Mouse (Mus musculus) heart, adult 8-10 months (tissue): Measurements from ENCODE around the gene Rerg. TPM values are rescaled to one million over a fixed set of nuclear protein-coding genes. Genes with fewer than 3 reads are reported as not detected.

ENCODE experiments used
- DNase-seq: peaks from one replicate; pipeline ENCODE4 v3.0.0; 2022; ENCODE audit warnings: low spot score
- total RNA-seq, 4 experiments: library from RNA; stranded (reverse); gene quantifications; 2 replicates each; pipeline ENCODE4 v1.2.4; 2022

The Rerg gene
- total RNA-seq, 4 experiments from 2014 or later: 2.4 to 3.0 (median 2.7) TPM

DNA sequence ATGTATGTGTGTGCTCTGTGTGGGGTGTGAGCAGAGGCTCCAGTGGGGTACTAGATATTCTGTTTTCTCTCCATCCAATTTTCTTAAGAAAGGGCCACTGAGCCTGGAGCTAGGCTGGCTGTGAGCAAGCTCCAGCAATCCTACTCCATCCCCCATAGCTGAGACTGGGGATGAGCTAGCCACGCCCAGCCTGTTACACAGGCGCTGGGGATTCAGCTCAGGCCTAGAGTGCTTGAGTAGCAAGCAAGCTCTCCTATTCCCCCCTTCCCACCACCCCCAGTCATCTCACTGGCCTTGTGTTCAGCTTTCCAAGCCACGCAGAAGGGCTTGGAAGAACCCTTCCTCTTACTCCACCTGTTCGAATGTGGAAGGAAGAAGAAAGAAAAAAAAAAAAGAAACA is 7.2 kb downstream of the Rerg start:
- DNase-seq: no peak

DNA sequence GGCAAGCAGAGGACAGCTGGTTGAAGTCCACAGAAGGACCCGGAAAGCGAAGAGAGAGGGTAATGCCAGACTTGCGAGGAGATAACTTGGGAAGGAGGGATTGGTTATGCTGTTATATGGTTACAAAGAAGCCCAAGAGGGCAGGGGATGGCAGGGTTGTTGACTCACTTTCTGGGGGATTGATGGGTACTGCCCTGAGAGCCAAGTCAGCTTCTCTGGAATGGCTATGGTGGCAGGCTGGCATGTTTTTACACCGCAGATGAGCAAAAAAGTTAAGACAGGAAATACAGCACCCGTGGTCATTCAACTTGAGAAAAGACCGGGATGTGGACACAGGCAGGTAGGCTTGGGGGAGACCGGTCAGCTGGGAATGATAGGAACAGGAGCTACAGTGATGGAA is 7.8 kb downstream of the Rerg start:
- DNase-seq: no peak

DNA sequence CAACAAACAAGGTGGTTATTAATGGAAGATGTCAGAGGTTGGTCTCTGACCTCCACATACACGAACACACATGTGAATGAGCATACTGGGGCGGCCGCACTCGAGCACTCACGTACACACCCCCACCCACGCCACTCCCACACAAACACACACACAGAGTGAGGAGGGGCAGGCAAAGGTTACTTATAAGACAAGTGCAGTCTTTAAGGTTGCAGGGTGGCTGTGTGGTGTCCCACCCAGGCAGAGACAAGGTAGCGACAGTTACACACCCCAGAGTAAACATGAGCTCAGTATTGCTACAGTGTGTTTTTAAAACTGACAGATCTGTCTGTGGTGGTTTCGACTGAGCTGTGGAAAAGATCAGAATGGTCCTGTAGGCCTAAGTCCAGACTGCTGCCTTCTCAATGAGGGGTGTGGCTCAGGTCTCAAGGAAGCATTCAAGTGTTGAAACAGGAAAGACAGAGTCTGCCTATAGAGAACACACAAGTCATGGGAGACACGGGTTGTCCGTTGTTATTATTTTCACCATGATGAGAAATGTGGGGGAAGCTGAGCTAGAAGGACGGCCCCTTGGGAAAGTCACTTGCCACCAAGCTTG is 8.7 kb downstream of the Rerg start:
- no peak for DNase-seq

DNA sequence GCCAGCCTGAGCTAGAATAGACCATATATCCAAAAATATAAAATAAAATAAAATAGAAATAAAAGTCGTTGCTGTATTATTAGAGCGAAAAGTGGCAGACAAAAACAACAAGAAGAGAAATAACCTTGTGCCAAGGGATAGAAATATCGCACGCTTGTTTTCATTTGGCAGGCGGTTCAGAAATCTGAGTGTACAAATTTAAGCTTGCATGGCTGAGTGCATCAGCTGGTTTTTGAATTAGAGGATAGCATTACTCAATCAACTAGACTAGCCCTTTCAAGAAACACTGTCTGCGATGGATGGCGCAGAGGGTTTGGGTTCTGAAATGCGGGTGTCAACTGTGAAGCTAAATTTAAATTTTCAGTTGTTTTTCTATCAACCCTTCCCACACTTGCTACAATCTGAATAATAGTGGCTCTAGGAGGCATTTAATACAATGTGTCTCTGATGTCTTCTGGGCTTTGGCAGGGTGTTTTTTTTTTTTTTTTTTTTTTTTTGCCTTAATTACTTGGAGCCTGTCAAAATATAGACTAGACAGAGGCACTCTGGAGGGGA is 10.8 kb downstream of the Rerg start:
- no peak for DNase-seq

DNA sequence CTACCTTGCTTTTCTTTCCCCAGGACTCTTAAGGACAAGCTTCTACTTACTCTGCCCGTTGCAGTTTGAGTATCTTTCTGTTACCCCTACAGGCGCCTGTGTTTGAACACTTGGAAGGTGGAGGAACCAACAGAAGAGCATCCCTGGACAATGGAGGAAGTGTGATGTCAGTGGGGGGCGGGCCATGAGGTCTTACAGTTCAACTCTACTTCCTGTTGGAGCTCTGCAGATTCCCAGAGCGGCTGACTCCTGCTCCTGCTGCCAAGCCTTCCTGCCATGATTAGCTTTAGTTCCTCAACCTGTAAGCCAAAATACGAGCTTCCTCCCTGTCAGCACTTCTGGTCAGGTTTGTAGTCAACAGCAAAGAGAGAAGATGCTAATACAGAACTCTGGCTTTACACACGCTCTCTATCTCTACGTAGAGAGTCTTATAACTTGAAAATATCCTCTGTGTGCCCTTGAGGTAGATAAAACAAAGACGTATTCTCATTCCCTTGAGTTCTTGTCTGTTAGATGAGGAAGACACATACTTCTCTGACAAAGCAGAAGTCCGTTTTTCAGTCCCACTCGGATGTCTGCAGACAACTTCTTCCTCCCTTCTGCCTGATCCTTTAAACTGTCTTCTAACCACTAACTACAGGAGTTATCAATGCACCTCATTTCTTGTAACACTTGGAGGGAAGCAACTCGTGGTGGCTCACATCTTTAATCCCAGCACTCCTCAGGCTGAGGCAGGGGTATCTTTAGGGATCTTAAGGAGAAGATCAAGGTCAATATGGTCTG is 13.7 kb downstream of the Rerg start:
- no peak for DNase-seq

DNA sequence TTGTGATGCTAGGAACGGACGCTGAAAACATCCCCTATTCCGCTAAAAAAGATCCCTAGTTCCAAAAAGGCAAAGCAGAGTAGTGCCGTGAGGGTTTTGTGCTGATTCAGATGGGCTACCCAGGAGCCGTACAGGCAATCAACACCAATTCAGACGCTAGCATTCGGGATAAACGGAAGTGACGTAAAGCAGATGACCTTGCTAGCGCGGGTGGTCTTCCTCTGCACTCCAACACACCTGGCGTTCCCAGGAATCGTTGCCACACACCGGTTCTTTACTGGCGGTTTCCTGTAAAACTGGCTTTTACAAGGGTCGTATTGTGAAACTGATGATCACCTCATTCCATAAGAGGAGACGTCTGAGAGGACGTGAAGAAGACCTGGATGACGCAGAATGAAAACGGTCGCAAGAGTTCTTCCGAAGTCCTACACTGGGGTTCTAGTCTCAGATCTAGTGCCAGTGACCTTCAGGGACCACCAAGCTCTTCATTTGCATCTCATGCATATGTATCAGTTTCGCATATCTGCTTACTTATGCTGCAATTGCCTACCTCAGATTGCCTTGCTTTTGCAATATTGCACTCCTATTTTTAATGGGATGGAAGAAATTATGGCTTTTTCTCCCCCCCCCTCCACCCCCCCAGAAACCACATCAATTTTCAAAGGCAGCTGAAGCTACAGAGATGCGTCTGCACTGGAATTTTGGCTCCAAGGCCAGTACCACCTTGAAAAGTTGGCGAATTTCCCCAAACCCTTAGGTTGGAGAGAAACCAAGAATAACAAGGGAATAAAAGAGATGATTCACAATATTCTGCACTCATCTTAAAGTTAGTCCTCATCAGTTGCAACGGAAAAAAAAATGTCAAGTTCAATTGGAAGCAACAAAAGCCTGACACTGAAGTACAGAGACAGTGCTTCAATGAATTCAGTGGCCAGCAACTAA is 14.8 kb downstream of the Rerg start:
- no peak for DNase-seq

DNA sequence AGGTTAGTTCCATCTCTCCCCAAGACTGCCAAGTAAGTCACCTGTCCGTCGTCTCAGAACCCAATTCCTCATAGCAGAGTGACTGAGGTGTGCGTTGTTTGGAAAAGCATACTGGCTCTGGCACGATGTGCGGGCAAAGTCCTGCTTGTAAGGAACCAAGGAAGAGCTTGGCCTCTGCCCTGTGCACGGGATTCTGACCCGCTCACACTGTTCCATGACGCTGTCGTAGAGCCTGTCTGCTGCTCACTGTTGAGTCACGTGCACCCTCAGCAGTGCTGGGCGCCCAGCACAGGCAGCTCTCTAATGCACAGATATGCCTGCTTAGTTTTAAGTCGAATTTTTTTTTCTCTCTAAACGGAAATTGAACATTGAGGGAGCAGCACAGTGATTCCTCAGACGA is 17.3 kb downstream of the Rerg start:
- no peak for DNase-seq

DNA sequence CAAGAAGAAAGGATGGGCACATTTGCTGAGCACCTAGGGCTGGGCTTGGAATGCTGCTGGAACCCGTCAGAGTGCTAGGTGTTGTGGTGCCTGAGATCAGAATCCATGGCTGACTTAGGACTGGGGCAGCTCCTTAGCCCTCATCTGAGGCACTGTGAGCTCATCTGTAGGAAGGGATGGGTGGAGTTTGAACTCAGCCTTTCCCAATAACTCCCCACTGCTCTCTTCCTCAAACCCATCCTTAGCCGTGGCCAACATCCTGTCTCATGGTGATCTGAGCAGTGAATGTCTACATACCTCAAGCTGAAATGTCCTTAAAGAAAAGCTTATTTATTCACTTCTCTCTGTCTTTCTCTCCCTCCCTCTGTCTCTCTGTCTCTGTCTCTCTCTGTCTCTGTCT is 19.3 kb downstream of the Rerg start:
- no peak for DNase-seq

DNA sequence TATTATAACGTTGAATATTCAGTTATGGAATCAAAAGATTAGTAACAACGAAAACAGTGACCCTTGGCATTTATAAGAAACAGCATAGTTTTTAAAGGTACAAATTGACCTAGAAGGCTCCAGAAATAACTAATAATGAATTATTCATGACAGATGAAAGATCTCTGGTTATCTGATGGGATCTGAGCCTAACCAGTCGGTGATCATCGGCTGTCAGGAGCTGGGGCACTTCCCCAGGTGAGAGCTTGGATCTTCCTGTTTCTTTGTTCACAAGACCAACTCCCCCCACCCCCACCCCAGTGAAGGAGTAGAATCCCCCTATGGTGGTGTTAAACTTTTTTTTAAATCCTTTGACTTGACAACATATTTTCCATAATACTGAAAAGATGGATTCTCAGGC is 20.5 kb downstream of the Rerg start:
- DNase-seq: no peak

DNA sequence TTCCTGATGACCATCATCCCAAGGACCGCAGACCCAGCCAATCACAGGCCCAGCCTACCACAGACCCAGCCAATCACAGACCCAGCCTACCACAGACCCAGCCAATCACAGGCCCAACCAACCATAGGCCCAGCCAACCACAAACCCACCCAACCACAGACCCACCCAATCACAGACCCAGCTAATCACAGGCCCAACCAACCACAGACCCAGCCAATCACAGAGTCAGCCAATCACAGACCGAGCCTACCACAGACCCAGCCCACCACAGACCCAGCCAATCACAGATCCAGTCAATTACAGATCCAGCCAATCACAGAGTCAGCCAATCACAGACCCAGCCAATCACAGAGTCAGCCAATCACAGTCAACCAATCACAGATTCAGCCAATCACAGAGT is 23.4 kb downstream of the Rerg start:
- DNase-seq: no peak

DNA sequence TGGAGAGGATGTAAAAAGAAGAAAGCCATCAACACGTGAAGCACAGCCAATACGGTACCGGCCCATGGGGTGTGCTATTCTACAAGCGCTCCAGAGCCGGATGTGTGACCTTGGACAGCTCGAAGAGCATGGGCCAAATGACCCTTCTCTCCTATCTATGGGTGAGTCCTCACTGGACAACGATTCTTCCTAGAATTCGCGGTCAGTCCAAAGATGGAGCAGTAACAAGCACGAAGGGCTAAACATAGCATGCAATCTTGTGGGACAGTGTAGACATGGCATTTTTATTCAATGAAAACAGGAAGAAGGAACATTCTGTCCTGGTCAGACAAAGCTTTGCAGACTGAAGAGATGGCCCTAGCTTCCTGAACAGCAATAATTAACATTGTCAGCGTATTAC is 24.7 kb downstream of the Rerg start:
- DNase-seq: no peak

DNA sequence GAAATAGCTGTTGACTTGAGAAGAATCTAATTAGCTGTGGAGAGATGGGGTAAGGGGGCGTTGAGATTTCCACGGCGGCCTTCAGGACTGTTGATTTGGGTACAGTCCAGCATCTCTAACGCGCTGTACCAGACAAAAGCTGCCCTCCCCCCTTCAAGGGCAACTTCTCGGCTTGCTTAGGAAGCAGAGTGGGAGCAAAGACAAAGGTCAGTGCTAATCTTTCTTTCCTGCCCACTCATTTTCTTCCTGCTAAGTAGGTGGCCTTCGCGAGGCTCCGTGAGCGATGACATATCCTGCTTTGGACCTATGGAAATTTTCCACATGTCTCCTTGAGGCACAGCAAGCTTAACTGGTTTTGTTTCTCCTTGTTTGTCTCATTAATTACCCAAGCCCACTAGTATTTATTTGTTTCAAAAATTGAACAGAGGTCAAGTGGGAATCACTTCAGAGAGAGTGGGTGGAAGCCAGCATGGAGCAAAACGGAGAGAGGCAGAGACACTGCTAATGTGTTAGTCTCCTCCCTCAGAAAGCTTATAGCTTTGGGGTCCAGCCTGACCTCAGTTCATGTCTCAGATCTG is 25.2 kb downstream of the Rerg start:
- no peak for DNase-seq

DNA sequence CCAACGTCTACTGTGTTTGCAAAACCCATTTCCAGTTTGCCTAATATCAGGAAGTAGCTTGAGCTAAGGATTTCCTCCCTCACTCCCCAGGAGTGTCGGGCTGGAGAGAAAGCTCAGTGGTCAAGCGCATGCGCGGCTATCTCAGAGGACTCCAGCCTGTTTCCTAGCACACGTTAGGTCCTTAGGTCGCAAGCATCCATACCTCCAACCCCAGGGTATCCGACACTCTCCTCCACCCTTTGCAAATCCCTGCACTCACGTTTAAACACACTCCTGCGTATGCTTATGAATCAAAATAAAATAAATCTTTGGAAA is 25.8 kb downstream of the Rerg start:
- DNase-seq: no peak

DNA sequence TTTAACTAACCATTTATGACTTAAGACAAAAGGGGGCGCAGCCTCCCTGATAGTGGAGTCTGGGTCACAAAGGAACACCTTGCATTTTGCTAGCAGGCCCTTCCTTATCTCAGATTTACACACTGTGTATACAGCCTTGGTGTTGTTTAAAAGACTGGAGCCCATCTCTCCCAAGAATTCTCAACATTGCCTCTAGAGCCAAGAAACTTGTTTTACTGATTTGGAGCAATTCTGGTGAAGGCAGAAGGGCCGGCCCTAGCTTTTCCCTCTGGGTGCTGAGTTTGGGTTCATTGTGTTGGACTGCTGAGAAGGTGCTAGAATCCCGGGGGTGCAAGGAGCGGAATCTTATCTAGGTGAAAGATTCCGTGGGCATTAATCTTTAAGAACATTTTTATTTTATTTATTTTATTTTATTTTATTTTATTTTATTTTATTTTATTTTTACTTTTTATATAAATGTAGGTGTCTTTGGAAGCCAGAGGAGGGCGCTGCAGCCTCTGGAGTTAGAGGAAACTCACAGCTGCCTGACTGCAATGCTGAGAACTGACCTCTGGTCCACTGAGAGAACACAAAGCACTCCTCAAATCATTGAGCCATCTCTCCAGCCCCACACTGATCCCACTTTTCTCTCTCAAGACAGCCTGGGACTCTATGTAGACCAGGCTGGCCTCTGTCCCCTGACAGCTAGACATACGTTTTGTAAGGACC is 26.3 kb downstream of the Rerg start:
- no peak for DNase-seq

DNA sequence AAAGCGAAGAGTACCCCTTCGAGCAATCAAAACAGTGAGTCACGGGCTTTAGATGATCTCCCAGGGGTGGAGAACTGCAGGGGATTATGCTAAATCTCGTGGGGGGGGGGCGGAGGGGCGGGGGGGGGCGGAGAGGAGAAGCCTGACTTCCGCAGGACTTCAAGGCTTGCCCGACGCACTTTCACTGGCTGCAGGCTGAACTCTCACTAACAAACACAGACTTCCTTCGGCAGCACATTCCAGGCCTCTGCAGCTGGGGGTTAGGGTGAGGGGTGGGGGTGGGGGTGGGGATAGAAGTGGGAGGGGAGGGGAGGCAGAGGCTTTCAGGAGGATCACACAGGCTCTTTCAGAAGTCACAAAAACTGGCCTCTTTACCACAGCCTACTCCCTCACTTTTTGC is 27.5 kb downstream of the Rerg start:
- no peak for DNase-seq

DNA sequence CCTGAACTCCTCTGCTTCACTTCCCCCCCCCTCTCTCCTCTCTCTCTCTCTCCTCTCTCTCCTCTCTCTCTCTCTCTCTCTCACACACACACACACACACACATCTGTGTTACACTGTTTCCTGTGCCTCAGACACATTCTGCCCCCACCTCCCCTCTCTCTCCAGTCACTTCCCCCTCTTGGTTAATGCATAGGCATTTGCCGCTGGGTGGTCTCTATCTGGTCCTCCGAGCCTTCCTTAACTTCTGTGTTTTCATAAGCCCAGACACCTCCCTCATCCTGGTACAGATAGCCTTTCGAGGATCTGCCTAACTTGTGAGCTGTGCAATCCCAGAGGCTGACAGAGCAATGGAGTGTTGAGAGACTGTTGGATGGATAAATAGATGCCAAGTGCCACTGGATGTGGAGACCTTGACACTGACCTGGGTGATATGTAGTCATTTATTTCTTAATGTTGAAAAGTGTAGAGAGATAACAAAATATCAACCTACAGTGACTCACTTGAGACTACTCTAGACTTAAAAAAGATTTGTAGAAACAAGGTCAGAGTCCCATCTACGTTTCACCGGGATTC is 29.0 kb downstream of the Rerg start:
- no peak for DNase-seq

DNA sequence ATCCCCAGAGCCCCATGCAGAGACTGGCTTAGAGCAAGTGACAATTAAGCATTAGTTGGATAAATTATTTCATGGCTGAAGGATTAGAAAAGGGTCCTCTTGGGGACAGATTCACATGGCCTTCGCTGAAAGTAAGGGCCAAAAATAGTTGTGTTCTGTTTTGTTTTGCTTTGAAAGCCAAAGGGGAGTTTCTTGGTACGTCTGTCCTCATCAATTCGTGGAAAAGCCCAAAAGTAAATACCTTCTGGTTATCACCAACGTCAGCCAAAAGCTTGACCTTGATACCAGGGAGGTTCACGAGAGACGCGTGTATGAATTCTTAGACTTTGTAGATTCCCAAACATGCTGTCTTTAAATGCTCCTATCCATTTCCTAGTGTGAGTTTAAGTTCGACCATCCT is 31.5 kb downstream of the Rerg start:
- DNase-seq: no peak

DNA sequence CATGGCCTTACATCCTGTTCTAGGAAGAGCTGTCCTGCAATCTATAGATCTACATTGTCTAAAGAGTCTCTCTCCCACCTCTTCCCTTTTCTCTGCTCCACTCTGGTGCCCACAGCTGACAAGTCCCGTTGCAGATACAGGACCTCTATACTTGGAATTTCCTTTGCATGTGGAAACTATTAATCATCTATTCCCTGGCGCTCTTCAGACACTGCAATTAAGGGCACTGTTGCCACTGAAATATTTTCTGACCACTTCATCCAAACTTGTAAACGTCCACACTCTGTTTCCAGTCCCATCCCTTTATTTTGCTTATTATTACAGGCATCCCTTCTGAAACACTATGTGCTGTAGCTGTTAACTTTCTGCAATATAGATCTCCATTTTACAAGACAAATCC is 31.9 kb downstream of the Rerg start:
- no peak for DNase-seq

DNA sequence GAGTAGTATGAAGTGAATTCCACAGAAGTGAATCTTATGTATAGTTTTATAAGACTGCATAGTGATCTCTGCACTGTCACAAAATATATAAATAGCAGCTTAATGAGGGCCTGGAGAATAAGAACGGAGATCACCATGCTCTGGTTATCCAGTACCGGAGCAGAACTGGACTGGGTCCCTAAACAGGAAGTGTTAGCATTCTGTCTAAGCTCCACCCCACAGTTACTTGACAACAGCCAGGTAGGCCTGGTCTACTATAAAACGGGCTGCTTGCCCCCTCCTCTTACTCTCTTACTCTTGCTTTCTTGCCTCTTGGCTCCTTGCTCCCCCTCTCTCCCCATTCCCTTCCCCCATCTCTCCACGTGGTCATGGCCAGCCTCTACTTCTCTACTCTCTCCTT is 33.9 kb downstream of the Rerg start:
- DNase-seq: no peak

DNA sequence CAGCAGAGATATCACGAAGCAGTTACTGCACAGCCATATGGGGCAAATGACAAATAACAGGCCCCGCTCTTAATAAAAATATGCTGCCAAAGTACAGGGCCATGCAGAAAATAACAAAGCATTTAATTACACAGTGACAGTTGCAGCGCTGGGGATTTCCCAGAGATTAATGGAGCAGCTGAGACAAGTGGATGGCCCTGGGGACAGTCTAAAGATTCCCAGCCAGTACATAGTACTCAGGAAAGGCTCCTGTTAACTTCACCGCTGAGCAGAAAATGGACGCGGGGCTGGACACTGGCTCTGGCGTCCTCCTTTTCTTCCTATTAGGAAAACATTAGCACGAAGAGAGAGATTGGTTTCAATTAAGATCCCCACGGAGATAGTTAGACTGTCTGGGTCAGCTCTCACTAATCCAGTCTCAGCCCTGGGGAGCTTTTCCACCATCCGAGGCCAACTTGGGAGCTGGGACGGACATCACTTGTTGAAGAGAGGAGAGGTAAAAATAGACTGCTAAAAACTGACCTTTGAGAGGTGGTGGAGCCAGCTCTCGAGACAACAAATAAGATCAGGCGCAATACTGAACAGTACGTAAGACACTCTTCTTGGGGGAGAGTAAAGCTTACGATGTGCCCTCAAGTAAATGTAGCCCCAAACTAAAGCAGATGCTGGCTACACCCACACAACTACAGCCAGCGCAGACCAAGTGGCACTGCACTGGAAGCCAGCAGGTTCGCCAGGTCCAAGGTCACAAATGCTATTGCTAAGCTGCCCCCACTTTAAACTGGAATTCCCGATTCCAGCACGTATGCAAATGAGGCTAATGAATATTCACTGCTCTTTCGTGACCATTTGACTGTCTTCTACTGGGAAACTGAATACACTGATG is 34.5 kb downstream of the Rerg start:
- DNase-seq: peak; percentile 29
